Mouse (Mus musculus) brain, embryonic 18.5 days (tissue): Measurements from ENCODE around the gene Fitm1.
A peak's percentile ranks its signal among the peaks of the same experiment; 100 is the strongest.

Experiments
- DNase-seq: peaks from one replicate; pipeline ENCODE4 v3.0.0-alpha.2; 2012; ENCODE audit warnings: low read depth, low spot score

Fitm1 gene

DNA sequence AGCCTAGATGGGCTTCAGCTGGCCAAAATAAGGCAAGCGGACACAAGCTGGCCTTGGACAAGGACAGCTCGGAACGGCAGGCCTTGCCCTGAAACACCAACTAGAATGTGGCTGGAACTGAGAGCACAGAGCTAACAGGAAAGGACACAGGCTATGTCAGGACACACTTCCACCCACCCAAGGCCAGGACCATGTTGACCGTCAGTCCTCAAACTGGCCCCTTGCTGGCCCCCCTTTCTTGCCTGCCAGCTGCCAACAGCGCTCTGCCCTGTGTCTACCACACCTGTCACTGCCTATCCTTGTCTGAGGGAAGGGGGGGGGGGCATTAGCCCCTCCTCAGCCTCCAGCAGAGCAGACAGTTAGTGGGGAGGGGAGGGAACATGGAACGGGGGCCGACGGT, at the start of gene Fitm1:
TSS of gene Fitm1 (plus strand) at position 316 of the 400 bp plus-strand sequence.
- DNase-seq: no peak

DNA sequence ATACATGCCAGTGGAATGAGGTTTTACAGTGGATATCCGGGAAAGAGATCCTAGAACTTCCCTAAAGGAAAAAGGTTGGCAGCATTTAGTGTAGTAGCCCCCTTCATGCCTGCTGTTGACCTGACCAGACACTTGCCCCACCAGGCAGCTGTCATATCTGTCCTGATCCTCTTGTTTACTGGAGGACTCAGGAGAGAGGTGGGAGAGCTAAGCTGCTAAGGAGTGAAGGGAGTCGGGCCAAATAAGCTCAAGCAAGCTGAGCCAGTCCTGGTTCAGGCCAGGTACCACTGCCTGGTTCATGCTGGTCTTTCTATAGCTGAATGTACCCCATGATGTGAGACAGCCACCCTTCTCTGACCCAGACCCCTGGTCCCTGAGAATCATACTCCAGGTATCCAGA, 48.7 kb upstream of the Fitm1 start:
- DNase-seq: no peak

DNA sequence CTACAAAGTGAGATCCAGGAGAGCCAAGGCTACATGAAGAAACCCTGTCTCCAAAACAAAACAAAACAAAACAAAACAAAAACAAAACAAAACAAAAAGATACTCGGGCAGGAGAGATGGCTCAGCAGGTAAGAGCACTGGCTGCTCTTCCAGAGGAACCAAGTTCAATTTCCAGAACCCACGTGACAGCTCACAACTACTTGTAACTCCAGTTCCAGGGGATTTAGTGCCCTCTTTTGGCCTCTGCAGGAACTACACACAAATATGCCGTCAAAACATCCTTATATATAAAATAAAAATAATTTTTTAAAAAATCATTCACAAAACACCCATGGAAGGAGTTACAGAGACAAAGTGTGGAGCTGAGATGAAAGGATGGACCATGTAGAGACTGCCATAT, 47.5 kb upstream of the Fitm1 start:
- DNase-seq: no peak

DNA sequence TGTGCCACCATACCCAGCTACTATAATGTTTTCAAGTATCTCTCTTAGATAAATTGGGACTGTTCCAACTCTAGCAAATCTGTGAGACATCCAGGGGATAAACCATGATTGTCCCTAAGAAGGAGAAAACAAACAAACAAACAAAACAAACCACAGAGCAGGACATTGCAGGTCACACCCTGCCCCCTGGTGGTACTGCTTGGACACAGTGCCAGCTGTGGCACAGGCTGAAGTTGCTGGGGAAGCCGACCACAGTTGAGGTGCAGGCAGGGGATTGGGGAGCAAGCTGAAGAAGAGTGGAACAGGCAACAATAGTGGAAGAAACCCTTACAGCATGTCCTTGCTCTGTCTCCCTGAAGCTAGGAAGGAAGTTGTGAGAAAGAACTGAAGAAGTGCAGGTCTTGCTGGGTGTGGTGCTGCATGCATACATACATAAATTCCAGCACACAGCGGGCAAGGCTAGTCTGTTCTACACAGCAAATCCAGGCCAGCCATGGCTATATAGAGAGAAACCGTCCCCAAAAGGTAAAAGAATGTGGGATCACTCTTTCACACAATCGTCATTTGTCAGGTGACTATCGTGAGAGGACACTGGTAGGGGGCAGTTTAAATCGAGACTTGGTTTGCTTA, 39.2 kb upstream of the Fitm1 start:
- DNase-seq: no peak

DNA sequence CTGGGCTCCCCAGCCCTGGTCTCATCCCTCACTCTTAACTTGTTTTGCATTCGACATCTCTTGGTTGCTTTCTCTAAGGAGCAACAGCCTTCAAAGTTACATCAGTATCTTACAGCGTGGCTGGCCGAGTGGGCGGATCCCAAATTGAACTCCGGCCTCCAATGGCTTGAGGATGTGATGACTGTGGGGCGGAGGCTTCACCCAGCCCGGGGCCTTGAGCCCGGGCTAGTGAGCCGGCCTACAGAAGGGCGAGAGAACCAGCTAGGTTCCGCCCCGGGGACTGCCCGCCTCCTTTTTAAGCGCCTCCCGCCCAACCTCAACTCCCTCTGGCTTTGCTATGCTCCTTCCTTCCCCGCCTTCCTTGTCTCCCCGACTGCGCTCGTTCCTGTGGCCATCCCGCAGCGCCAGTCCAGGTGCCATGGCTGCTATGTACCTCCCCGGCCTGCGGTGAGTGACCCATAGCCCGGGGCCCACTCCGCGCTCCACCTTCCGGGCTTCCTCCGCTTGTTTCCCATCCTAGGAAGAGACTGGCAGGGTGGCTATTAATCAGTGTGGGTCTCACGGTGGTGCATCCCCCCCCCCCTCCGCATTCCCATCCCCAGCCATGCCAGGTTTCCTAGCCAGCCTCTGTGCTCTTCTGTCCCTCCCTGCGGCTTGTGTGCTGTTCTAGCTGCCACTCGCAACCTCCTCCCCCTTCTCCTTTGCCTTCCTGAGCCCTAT, 35.2 kb upstream of the Fitm1 start, which contains the start of gene Pck2:
TSS of gene Pck2 (plus strand) at position 200 of the 720 bp plus-strand sequence.
- DNase-seq: no peak

DNA sequence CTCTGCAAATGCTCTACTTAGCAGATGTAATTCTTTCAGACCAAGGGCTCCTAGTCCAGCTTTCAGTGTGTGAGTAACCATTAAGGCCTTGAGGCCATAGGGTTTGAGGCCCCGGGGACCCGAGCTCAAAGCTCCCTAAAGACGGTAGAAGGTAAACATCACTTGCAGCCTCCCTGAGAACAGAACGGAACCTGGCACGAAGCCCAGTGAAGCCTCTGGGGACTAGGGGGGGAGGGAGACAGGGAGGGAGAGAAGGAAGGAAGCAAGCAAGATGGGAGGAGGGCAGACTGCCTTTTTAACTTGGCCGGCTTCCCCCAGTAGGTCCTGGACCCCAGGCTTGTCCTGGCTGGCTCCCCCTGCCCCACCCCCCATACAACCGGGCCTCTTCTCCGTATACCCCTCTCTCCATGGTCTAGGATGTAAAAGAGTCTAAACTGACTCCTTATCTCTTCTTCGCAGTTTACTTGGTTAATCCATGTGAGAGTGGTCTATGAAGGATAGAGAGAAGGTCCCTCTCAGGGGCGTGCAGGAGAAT, 34.6 kb upstream of the Fitm1 start:
- no peak for DNase-seq

DNA sequence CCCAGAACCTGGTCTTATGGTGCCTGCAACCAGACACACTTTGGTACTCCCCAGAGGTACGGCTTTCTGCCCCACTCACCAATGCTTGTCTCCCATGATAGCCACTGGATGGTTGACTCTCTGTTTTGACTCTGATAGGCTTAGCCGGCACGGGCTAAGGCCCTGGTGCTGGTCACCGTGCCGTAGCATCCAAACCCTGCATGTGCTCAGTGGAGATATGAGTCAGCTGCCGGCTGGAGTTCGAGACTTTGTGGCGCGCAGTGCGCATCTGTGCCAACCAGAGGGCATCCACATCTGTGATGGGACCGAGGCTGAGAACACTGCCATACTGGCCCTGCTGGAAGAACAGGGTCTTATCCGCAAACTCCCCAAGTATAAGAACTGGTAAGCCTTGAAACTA, 33.1 kb upstream of the Fitm1 start:
- DNase-seq: no peak

DNA sequence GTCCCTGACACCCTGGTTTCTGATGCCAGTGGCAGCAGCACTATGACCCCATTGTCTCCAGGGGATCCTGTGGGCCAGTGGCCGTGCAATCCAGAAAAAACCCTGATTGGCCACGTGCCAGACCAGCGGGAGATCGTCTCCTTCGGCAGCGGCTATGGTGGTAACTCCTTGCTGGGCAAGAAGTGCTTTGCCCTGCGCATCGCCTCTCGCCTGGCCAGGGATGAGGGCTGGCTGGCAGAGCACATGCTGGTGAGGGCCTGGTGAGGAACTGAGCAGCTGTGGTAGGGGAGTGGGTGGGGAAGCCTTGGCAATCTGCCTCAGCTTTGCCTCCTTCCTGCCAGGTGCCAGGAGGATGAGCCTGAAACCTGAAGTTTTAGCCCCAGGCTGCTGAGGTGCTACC, 31.1 kb upstream of the Fitm1 start:
- no peak for DNase-seq

DNA sequence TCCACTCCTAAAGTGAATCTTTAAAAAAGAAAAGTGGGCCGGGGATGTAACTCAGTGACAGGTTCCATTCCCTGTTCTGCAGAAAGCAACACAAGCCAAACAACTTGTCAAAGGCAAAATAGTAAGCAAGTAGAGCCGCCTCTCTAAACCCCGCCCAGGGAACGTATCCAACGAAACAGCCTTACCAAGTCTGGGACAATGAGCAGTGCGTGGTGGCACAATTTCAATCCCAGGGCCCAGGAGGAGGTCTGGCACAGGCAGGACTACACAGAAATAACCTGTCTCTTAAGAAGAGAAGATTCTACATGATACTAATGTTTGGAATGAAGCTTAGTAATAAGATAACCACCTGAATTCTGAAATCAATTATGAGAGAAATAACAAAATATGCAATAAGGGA, 25.2 kb upstream of the Fitm1 start:
- DNase-seq: no peak

DNA sequence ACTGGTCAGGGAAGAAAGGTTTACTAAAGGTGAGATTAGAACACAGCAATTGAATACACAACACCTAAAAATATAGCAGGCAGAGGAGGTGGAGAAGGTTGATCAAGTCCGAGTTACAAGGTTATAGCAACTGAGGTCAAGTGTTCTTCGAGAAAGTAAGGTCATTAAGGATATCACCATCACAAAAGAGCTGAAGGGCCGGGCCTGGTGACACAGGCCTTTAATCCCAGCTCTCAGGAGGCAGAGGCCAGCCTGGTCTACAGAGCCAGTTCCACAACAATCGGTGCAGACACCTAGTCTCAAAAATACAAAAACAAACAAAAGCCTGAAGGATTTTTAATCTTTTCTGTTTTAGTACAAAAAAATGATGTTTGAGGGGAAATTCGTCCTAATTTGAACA, 24.1 kb upstream of the Fitm1 start:
- no peak for DNase-seq

DNA sequence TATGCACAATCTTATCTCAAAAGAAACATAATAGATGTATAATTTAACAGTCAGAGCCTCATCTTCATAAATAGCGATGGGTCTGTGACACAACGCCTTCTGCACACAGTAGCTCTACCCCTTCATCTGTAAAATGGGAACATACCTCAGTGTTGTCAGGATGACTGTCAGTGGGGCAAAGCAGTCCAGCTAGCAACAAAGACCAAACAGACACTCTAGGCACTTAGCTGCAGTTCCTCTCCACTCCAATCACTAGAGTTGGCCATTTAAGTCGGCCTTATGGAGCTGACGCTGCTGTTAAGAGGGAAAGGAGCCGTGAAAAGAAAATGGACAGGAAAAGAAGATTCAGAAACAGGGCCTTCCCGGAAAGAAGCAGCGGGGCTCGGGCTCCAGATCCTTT, 23.6 kb upstream of the Fitm1 start:
- DNase-seq: no peak

DNA sequence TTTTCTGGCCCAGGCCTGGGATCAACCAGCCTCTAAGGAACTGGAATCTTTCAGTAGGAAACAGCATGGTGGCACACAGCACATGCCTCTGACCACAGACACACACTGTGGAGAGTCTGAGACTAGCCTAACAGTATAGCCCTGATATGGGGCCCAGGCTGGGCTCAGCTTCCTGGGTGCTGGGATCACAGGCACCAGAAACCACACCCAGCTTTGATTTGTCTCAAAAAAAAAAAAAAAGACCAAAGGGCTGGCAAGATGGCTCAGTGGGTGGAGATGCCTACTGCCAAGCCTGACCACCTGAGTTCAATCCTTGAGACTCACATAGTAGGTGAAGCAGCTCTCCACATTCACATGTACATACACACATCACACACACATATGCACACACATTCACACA, 20.8 kb upstream of the Fitm1 start:
- no peak for DNase-seq

DNA sequence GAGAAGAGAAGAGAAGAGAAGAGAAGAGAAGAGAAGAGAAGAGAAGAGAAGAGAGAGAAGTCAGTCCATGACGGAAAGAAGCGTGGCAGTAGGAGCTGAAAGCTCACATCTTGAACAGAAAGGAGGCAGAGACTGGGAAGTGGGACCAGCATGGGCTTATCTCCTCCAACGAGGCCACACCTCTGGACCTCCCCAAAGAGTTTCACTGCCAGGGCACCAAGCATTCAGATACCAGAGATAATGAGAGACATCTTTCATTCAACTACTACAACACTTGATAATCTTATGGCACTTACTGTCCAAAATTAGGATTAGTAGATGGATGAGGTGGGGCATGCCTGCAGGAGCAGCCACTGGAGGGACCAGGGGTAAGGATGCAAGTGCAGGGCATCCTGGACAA, 19.6 kb upstream of the Fitm1 start:
- no peak for DNase-seq

DNA sequence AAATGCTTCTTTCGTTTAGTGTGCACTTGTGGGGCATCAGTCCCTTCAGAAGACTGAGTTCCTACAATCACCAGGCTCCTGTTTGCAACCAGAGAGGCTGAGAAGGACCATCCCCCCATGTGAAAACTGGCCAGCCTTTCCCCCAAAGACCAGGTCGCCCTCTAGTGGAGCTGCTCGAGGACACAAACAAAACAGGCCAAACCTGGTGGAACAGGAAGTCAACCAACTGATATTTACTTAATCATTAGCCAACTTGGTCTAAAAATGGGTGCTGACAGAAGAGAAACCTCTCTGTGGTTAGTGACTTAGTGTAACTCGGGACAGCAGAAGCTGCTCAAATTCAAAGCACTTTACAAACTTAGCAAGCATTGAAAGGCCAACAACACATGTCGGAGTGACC, 18.4 kb upstream of the Fitm1 start:
- no peak for DNase-seq

DNA sequence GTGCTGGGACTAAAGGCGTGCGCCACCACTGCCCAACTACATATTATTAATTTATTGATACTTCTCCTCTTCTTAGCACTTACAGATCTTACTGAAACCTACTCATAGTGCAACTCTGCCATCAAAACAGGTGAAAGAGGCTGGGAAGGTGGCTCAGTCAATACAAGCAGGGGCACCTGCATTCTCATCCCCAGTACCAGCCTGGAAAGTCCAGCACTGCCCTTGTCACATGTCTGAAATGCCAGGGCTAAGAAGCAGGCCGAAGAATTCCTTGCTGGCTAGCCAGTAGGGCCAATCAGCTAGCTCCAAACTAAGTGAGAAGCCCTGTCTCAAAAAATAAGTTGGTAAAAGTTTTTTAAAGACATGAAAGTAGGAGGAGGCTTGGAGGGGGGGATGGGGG, 17.8 kb upstream of the Fitm1 start:
- no peak for DNase-seq

DNA sequence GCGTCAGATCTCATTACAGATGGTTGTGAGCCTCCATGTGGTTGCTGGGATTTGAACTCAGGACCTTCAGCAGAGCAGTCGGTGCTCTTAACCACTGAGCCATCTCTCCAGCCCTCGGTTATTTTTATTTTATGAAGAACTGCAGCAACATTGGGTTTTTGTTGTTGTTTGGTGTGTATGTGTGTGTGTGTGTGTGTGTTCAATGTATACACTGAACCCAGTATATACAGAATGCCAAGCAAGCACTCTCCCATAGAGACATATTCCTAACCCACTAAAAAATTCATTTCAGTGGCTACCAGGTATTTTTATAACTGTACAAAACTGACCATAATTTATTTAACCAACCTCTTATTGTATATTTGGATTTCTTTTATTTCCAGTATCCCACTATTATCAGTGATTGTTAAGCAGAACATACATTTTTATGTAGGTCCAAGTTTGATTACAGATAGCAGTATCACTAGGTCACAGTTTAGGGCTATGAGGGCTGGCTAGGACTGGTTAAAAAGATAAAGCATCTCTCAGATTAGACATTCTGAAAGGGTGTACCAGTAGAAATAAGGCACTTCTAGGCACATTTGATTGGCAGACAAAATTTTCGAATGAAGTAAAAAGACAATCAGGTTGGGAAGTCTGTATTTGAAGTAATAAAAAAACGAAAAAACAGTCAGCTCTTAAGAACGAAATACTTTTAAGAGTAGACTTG, 16.5 kb upstream of the Fitm1 start:
- no peak for DNase-seq

DNA sequence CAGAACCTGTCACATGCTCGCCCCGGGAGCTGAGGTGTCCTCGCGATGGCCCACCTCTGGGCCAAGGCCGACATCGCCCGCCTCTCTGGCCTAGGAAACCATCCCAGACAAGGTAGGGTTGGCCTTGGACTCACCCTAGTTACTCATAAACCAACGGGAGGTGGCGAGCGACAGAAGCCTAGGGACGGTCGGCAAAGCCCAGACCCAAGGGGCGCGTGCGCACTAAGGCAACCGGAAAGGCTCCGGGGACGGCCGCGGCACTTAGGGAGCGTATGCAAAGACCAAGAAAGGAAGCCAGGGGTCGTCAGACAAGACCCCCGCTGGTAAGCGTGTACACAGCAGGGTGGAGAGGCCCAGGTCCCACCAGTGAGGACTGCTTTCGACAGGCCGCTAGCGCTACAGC, 15.6 kb upstream of the Fitm1 start, which contains the start of gene Dcaf11:
TSS of gene Dcaf11 (plus strand) at position 208 of the 403 bp plus-strand sequence.
- DNase-seq: peak; percentile 87

DNA sequence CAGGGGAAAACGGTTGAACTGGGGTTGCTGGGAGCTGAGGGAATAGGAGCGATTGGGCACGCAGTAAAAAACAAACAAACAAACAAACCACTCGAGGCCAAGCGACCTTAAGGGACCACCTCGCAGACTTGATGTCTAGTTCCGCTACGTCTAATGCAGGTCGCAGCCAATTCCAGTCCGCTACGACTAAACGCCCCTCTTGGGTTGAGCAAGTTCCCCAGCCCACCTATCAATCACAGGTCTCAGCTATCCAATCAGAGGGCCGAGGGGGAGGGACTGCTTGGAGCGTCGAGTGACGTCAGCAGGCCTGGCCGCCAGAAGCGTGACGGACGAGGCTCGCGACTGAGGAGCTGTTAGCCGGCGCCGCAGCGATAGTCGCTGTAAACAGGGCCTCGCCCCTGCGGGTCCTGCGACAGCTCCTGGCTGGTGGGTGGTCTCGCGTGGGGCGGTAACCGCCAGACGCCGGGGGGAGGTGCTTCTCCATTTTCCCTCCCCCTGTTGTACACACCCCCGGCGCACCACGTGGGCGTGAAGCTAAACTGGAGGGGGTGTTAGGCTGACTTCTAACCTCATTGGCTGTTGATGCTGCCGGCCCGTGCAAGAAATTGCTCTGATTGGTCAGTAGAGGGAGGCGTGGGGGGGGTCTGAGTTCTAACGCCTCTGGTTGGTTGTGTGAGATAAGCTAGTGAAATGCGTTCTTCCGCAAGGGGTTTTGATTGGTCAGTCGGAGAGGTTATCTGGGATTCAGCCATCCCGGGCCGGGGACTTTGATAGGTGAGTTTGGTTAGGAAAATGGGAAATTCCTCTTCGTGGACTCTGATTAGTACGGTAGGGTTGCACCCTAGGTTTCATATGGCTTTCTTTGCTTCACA, 15.0 kb upstream of the Fitm1 start, which contains the start of gene A730061H03Rik:
TSS of gene A730061H03Rik (minus strand) at position 205 of the 872 bp plus-strand sequence.
- peak; percentile 99 for DNase-seq

DNA sequence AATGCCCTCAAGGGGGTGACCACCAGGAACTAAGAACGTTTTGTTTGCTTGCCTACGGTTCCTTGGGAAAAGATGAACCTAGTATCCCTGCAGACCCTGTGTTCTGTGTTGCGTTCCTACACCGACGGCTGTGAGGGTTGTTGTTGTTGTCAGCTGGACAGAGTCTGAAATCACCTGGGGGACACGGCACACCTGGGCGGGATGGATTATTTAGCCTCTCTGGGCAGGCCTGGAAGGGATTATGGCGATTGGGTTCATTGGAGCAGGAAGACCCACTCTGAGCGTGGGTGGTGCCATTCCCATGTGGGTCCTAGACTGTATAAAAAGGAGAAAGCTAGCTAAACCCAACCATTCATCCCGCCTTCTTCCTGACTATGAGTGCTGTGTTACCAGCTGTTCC, 13.6 kb upstream of the Fitm1 start:
- DNase-seq: no peak

DNA sequence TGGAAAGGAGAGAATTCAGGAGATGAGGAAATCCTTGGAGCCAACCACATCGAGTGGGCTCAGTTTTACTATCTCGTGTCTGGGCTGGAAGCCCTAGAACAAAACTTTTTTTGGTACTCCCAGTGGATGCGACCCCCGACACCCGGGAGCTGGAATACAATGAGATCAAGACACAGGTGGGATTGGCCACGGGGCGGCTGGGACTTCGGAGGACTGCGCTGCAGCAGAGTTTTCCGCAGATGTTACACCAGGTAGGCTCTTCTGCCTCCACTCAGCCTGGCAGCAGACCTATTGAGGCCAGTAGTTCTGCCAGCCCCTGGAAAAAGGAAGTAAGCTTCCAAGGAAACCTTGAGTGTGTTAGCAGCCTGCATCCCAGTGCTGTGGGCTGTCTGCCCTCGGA, 12.2 kb upstream of the Fitm1 start:
- no peak for DNase-seq

DNA sequence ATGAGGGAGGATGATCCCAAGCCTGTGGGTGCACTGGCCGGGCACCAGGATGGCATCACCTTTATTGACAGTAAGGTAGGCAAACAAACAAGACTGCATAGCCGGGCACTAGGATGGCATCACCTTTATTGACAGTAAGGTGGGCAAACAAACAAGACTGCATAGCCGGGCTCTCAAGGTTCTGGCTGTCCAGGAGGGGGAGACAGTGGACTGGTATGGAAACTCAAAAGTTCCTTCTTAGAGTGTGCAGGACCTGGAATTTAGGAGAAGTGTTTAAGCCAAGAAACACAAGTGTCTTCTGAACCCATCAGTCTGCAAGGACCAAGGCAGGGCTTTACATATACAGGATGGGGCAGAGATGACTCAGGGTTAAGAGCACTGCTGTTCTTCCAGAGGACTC, 9.7 kb upstream of the Fitm1 start:
- no peak for DNase-seq
